Mouse (Mus musculus) liver (tissue): ENCODE results near the gene Glt8d2.

ENCODE experiments used
- DNase-seq: peaks from one replicate; pipeline ENCODE4 v3.0.0-alpha.2; 2020; ENCODE audit warnings: mixed read lengths

The Glt8d2 gene

DNA sequence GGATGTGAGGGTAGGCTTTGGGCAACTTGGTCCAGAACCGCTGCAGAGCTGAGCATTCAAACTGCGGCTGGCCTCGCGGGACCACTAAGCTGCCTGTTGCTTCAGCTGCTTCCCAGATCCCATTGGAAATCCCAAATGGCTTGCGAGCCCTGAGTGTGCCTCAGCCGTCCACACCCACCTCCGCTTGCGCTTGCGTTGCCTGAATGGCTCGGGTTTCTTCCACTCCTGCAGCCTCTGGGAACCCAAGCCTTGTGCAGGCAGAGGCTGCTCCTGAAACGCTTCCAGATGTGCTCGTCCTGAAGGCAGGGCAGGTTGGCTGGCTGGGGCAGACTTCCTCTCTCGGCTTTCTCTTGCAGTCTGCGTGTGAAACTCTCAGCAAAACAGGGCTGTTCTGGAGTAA lies at the start of gene Glt8d2:
TSS of gene Glt8d2 (minus strand) at position 157 of the 400 bp plus-strand sequence.
- peak; percentile 50 for DNase-seq

- peak; percentile 57 for DNase-seq
Observed at GRCm38 (mm10) chr10:82699296-82699941, 9.0 kb upstream of the Glt8d2 start.

GRCm38 (mm10) chr10:82698712-82699261 lies 8.3 kb upstream of the Glt8d2 start:
- peak; percentile 90 for DNase-seq

DNA sequence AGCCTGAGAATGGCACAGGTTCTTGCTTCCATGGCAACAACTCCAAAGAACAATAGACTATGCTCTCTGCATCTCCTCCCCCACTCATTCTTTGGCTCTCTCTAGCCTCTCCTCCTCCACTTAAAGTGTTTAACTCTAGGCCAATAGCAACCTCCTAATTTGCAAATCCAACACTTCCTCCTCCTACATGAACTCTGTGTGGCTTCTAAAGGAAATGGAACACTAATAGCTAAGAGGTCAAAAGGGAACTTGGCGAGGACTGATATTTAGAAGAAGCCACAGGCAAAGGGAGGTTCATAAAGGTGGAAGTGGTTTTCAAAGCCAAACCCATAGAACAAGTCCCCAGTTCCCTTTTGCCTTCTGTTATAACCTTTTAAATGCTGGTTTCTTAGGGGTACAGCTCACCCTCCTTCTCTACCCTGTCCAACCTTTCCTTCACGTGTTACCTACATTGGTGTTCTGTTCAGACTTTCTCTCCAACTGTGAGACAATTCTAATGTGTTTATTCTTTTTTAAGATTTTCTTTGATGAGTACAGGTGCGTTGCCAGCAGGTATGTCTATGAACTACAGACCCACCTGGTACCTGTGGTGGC lies 7.0 kb upstream of the Glt8d2 start:
- DNase-seq = no peak

GRCm38 (mm10) chr10:82696453-82697079 lies 6.1 kb upstream of the Glt8d2 start:
- no peak for DNase-seq

- no peak for DNase-seq
Observed at GRCm38 (mm10) chr10:82695956-82696355, 5.5 kb upstream of the Glt8d2 start, which contains the start of gene Hcfc2. Gene Hcfc2, plus strand, starts transcription at chr10:82696160.

GRCm38 (mm10) chr10:82689681-82690211 lies 704 bp downstream of the Glt8d2 start:
- no peak for DNase-seq

- peak; percentile 28 for DNase-seq
Observed at GRCm38 (mm10) chr10:82685440-82685839, 5.0 kb downstream of the Glt8d2 start.

GRCm38 (mm10) chr10:82681639-82682038 lies 8.8 kb downstream of the Glt8d2 start:
- DNase-seq = no peak

DNA sequence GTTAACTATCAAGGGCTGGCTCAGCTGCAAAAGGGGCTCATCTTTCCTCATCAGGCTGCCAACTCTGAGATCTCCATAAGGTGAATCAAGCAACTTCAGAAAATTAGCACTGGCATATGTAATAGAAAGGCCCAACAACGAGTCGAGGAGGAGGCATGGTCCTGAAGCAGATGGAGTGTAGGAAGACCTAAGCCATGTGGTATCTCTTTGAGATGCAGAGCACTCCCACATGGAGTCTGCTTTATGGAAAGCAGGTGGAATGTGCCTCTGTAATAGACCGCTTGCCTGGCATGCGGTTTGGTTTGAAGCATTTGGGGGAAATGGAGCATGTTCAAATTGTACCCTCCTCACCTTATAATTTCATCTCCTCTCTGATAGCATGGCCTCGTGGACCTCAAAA lies 9.7 kb downstream of the Glt8d2 start:
- DNase-seq = no peak

DNA sequence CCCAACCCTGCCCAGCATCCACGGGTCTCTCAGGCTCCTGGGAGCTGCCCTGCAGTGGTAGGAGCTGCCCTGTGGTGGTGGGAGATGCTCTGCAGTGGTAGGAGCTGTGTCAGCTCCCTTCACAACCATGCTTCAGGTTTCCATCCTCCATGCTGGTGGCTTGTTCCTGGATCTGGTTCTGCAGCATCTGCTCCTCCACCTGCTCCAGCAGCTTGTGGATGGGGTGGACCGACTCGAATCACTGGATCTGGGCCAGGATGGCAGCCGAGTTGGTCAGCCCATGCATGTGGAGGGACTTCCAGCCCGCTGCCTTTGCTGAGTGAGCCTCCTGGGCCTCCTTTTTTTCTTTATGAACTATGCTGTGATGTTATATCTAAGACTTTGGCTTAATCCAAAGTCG lies 13.5 kb downstream of the Glt8d2 start:
- DNase-seq = no peak

DNA sequence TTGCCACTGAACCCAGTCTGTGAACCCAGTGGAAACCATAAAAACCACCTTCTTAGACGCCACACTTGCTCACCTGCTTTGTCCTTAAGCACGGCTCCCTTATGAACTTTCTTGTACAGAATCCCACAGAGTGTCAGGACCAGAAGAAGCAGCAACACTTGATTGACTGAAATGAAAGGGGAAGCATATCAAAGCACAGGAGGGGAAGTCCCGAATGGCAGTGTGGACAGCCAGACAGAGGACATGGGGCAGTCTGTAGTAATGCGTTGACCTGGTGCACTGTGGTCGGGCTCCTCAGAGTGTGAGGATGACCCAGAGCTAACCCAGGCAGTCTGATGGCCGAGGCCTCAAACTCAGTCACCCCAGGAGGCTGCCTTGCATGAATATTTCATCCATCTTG lies 20.2 kb downstream of the Glt8d2 start:
- DNase-seq = no peak

- DNase-seq = peak; percentile 84
Observed at GRCm38 (mm10) chr10:82666436-82667234, 23.8 kb downstream of the Glt8d2 start.

- DNase-seq = no peak
Observed at GRCm38 (mm10) chr10:82665951-82666350, 24.5 kb downstream of the Glt8d2 start.

GRCm38 (mm10) chr10:82663289-82663688 lies 27.2 kb downstream of the Glt8d2 start:
- no peak for DNase-seq

DNA sequence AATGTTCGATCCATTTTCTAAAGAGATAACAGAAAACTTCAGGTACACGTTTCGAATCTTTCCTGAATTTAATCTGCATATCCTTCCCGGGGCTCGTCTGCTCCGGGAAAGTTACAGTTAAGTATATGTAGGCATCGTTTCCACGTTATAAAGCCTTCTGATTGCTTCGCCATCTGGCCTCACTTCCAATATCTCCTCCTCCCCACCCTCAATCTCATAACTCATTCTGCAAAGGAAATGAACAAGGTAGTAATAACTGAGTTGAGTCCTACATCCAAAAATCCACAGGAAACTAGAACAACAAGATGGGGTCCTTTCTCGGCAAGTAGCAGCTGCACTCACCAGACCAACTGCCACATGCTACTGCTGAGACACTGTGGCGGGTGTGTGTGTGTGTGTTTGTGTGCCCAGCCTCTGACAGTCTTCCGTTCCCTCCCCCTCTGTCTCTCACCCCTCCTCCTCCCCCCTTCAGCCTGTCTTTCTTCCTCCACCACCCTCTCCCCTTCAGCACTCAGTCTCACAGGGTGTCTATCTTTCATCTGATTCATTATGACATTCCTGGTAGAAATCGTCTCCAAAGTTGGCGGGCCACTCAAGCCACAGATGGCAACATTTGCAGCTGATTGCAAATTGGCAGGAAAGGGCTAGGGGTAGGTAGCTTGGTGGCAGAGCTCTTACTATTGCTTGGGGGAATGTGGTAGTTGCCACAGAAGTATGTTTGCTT lies 28.0 kb downstream of the Glt8d2 start:
- no peak for DNase-seq

- no peak for DNase-seq
Observed at GRCm38 (mm10) chr10:82661820-82662219, 28.6 kb downstream of the Glt8d2 start.

GRCm38 (mm10) chr10:82654581-82654980 lies 35.9 kb downstream of the Glt8d2 start:
- DNase-seq = no peak

DNA sequence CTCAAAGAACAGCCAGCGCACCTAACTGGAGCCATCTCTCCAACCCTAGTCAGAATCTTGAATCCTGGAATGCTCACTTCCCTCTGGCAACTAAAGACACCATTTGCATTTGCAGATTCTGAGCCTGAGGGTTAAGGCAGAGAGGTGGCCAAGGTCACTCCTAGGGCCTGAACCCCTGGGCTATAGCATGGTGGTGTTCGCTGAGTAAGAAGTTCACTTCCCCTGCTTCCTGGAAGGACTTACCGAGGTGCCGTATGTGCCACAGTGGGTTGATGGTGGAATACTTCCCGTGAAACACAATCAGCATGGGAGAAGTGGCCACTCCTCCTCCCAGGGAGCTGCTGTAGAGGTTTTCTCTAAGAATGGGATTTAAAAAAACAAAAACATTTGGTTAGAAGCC lies 37.8 kb downstream of the Glt8d2 start:
- DNase-seq = no peak

DNA sequence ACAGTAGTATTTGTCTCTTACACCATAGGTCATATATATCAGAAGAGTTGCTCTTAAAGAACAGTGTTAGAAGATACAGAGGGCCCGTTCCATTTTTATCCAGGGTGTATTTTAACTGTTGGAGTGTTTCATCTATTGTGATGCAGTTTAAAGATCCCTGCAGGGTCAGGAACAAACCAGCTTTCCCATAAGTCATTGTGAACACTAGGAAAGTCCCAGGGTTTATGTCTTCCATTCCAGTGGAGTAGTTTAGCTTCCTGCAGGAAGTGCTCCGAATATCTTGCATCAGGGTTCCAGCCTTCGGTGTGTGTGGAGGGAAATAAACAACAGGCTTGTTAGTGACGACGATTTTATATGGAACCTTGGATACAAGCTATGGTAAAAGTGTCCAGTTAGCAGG lies 39.2 kb downstream of the Glt8d2 start:
- DNase-seq = no peak

GRCm38 (mm10) chr10:82647205-82647811 lies 43.1 kb downstream of the Glt8d2 start:
- DNase-seq = no peak

- no peak for DNase-seq
Observed at GRCm38 (mm10) chr10:82646083-82646482, 44.4 kb downstream of the Glt8d2 start.
